9 mouse cellular contexts compared by ENCODE assay signal in genomic region chr13:51903324-51903939, GRCm38 (mm10). TPM values are rescaled to one million over a fixed set of nuclear protein-coding genes. Genes with fewer than 3 reads are reported as not detected.
DNase-seq lines count a peak whose midpoint lies in the region; ATAC-seq lines count a peak whose summit lies in the region.
"Had no signal": no experiment of that assay in that cellular context is flagged by ENCODE, and none has a peak within 500 bp of the region (broad histone marks: within the 10 kb centered on the region; RNA-seq: fewer than 3 reads in every experiment).

No protein-coding gene starts in this region.

- H3K4me1 ChIP-seq in kidney, embryonic 16.5 days (ENCODE audit: insufficient read depth, low read length): peaks cover 18% of the 10 kb centered on the region
- peaks cover 27% of the 10 kb centered on the region for H3K4me1 ChIP-seq in embryonic facial prominence, embryonic 15.5 days
- H3K4me1 ChIP-seq in hindbrain, embryonic 14.5 days (replicated peaks; ENCODE audit: control insufficient read depth, insufficient read depth, low read length): peaks cover 20% of the 10 kb centered on the region
- H3K4me1 ChIP-seq in midbrain, embryonic 13.5 days (replicated peaks): peaks cover 30% of the 10 kb centered on the region

- no peak overlapping the region for H3K4me2 ChIP-seq in kidney, embryonic 16.5 days (replicated peaks; ENCODE audit: low read depth, low read length)
- peak overlapping the region; percentile 35; the same call in 1 of the 2 replicates for H3K4me2 ChIP-seq in embryonic facial prominence, embryonic 15.5 days (replicated peaks)
- peak overlapping the region; percentile 42 for H3K4me2 ChIP-seq in hindbrain, embryonic 14.5 days (replicated peaks)
- H3K4me2 ChIP-seq in midbrain, embryonic 13.5 days (replicated peaks): peak overlapping the region; percentile 37; the same call in 1 of the 2 replicates

- DNase-seq in kidney, adult 8-10 months: no peak
- DNase-seq in hindbrain, embryonic 14.5 days (ENCODE audit: low spot score): no peak
- DNase-seq in ovary, postnatal 10 days (ENCODE audit: low spot score): no peak
- DNase-seq in gastrocnemius, postnatal 36 days: no peak
- DNase-seq in ovary, postnatal 14 days (ENCODE audit: low spot score): no peak

- intact Hi-C loops in gastrocnemius, postnatal 36 days (cut with DNase I): loop anchor here (5.0 kb wide), 1 partner anchor 119 kb away; no protein-coding TSS in a partner anchor

- no peaks in the 10 kb centered on the region for H3K9me3 ChIP-seq in kidney, embryonic 16.5 days (ENCODE audit: low read length)
- no peaks in the 10 kb centered on the region for H3K9me3 ChIP-seq in embryonic facial prominence, embryonic 15.5 days (replicated peaks)
- no peaks in the 10 kb centered on the region for H3K9me3 ChIP-seq in hindbrain, embryonic 14.5 days (ENCODE audit: control insufficient read depth, low read length)
- H3K9me3 ChIP-seq in midbrain, embryonic 13.5 days: no peaks in the 10 kb centered on the region
- H3K9me3 ChIP-seq: G1E had no signal

- H3K4me3 ChIP-seq in kidney, embryonic 16.5 days (ENCODE audit: low read length): no peak overlapping the region
- H3K4me3 ChIP-seq in embryonic facial prominence, embryonic 15.5 days (replicated peaks): no peak overlapping the region
- H3K4me3 ChIP-seq in hindbrain, embryonic 14.5 days (replicated peaks; ENCODE audit: low read length): no peak overlapping the region
- no peak overlapping the region for H3K4me3 ChIP-seq in midbrain, embryonic 13.5 days (replicated peaks)

- H3K27me3 ChIP-seq in kidney, embryonic 16.5 days (ENCODE audit: insufficient read depth, low read length): no peaks in the 10 kb centered on the region
- H3K27me3 ChIP-seq in embryonic facial prominence, embryonic 15.5 days: no peaks in the 10 kb centered on the region
- no peaks in the 10 kb centered on the region for H3K27me3 ChIP-seq in hindbrain, embryonic 14.5 days (ENCODE audit: control insufficient read depth, insufficient read depth, low read length)
- H3K27me3 ChIP-seq in midbrain, embryonic 13.5 days: peaks cover 45% of the 10 kb centered on the region

- no peak overlapping the region for H3K27ac ChIP-seq in kidney, embryonic 16.5 days (ENCODE audit: low read length)
- H3K27ac ChIP-seq in embryonic facial prominence, embryonic 15.5 days (replicated peaks): peak overlapping the region; percentile 83
- peak overlapping the region; percentile 81 for H3K27ac ChIP-seq in hindbrain, embryonic 14.5 days
- peak overlapping the region; percentile 83 for H3K27ac ChIP-seq in midbrain, embryonic 13.5 days

- H3K9ac ChIP-seq in kidney, embryonic 16.5 days (replicated peaks; ENCODE audit: low read length): no peak overlapping the region
- no peak overlapping the region for H3K9ac ChIP-seq in embryonic facial prominence, embryonic 15.5 days
- no peak overlapping the region for H3K9ac ChIP-seq in hindbrain, embryonic 14.5 days
- H3K9ac ChIP-seq in midbrain, embryonic 13.5 days (replicated peaks): 0 out of 2 replicates have a peak overlapping the region, but pooled peaks have one; percentile 19

- ATAC-seq in kidney, embryonic 16.5 days (ENCODE audit: low FRiP score, low TSS enrichment): peak; percentile 64
- 0 out of 2 replicates have a peak, but pooled peaks have one; percentile 39 for ATAC-seq in embryonic facial prominence, embryonic 15.5 days (ENCODE audit: insufficient number of reproducible peaks, low FRiP score, low TSS enrichment, low read depth)
- ATAC-seq in hindbrain, embryonic 14.5 days (ENCODE audit: low FRiP score): peak; percentile 74
- ATAC-seq in midbrain, embryonic 13.5 days: peak; percentile 76

- 27% methylated on average over 11 of the region's 11 CpGs for WGBS in kidney, embryonic 16.5 days
- WGBS in embryonic facial prominence, embryonic 15.5 days: 21% methylated on average over 5 of the region's 11 CpGs
- 46% methylated on average over 11 of the region's 11 CpGs for WGBS in hindbrain, embryonic 14.5 days
- WGBS in midbrain, embryonic 13.5 days: 43% methylated on average over 11 of the region's 11 CpGs

- H3K36me3 ChIP-seq in kidney, embryonic 16.5 days (ENCODE audit: insufficient read depth, low read length): no peaks in the 10 kb centered on the region
- H3K36me3 ChIP-seq in embryonic facial prominence, embryonic 15.5 days: no peaks in the 10 kb centered on the region
- no peaks in the 10 kb centered on the region for H3K36me3 ChIP-seq in hindbrain, embryonic 14.5 days (replicated peaks; ENCODE audit: control insufficient read depth, insufficient read depth)
- no peaks in the 10 kb centered on the region for H3K36me3 ChIP-seq in midbrain, embryonic 13.5 days
- H3K36me3 ChIP-seq: G1E had no signal

RNA-seq across cellular contexts. Expression of gene Gadd45g, which starts 57.0 kb away (rescaled TPM):
- polyA plus RNA-seq in kidney, embryonic 16.5 days (2015; fragmentation: Nextera tagmentation; extraction: Ambion mirVana): 45.8 and 48.5 TPM in 2 replicates
- 79.3 and 88.7 TPM in 2 replicates for polyA plus RNA-seq in embryonic facial prominence, embryonic 15.5 days (2015; fragmentation: Nextera tagmentation; extraction: Ambion mirVana)
- polyA plus RNA-seq in hindbrain, embryonic 14.5 days (2014; fragmentation: Nextera tagmentation; extraction: Ambion mirVana): 38.4 and 43.6 TPM in 2 replicates
- 203 and 222 TPM in 2 replicates for polyA plus RNA-seq in midbrain, embryonic 13.5 days (2015; fragmentation: Nextera tagmentation; extraction: Ambion mirVana)
- total RNA-seq in gastrocnemius, postnatal 36 days (2021): 10 to 100 TPM in 1 of 2 experiments, 1 to 10 TPM in 1; 8.0 to 58.7 TPM
